In the genomic region with DNA sequence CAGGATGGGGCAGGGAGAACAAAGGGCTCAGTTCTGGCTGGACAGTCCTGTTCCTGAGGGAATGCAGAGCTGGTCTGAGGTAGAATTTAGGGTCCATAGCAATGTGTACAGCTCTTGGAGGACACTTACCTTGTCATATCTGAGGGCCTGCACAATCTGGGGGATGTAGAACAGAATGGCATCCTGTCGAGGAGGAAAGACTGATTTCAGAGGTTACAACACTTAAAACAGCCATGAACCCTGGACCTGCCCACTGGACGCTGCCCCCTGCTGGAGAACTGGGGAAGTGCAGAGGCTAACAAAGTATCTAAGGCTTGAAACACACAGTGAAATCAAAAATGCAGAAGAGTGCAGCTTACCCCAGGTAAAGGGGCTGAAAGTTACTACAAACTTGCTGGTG, we compare ENCODE assay signal across 10 mouse cellular contexts. TPM values are rescaled to one million over a fixed set of nuclear protein-coding genes. Genes with fewer than 3 reads are reported as not detected.
DNase-seq lines count a peak whose midpoint lies in the region; ATAC-seq and TF ChIP-seq lines count a peak whose summit lies in the region.
"Had no signal": no experiment of that assay in that cellular context is flagged by ENCODE, and none has a peak within 500 bp of the region (broad histone marks: within the 10 kb centered on the region; RNA-seq: fewer than 3 reads in every experiment).

No protein-coding gene starts in this region.

- in situ Hi-C loops in ES-E14 (cut with MboI; ENCODE audit: low sequenced_read_pairs in 2 of 2, unreplicated experiment in 2 of 2), result no loop called here

- ATAC-seq in hindbrain, embryonic 11.5 days (ENCODE audit: low FRiP score), result no peak
- no peak for ATAC-seq in hindbrain, embryonic 12.5 days (ENCODE audit: low FRiP score)
- ATAC-seq in midbrain, embryonic 13.5 days, result peak; percentile 58

- H3K4me3 ChIP-seq in hindbrain, embryonic 11.5 days (ENCODE audit: low read depth, low read length), result no peak overlapping the region
- H3K4me3 ChIP-seq in hindbrain, embryonic 12.5 days, result no peak overlapping the region
- no peak overlapping the region for H3K4me3 ChIP-seq in ES-E14 (ENCODE audit: insufficient read depth in 1 of 2, low read depth in 1 of 2, low read length in 2 of 2, poor library complexity in 1 of 2, severe bottlenecking in 1 of 2)
- no peak overlapping the region for H3K4me3 ChIP-seq in midbrain, embryonic 13.5 days (replicated peaks)
- H3K4me3 ChIP-seq: embryonic facial prominence, embryonic 15.5 days; lung, embryonic 15.5 days had no signal

- 10% methylated on average over 2 of the region's 2 CpGs for WGBS in hindbrain, embryonic 11.5 days
- 10% methylated on average over 2 of the region's 2 CpGs for WGBS in hindbrain, embryonic 12.5 days
- WGBS in midbrain, embryonic 13.5 days, result 6% methylated on average over 2 of the region's 2 CpGs

- no peak overlapping the region for H3K27ac ChIP-seq in hindbrain, embryonic 11.5 days (ENCODE audit: low read depth, low read length)
- H3K27ac ChIP-seq in hindbrain, embryonic 12.5 days, result no peak overlapping the region
- H3K27ac ChIP-seq in ES-E14 (ENCODE audit: insufficient read depth, low read depth, low read length, poor library complexity, severe bottlenecking), result no peak overlapping the region
- no peak overlapping the region for H3K27ac ChIP-seq in midbrain, embryonic 13.5 days
- H3K27ac ChIP-seq: embryonic facial prominence, embryonic 15.5 days; lung, embryonic 15.5 days had no signal

- no peaks in the 10 kb centered on the region for H3K27me3 ChIP-seq in hindbrain, embryonic 11.5 days (ENCODE audit: control insufficient read depth, insufficient read depth, low read length)
- H3K27me3 ChIP-seq in hindbrain, embryonic 12.5 days, result no peaks in the 10 kb centered on the region
- no peaks in the 10 kb centered on the region for H3K27me3 ChIP-seq in midbrain, embryonic 13.5 days
- H3K27me3 ChIP-seq: embryonic facial prominence, embryonic 15.5 days; lung, embryonic 15.5 days had no signal

- peak; percentile 87 for DNase-seq in hindbrain, embryonic 11.5 days (ENCODE audit: low spot score)
- DNase-seq in ES-E14 (ENCODE audit: low read depth, low spot score), result peak; percentile 58
- peak; percentile 63 for DNase-seq in cerebellum, adult 11 months
- DNase-seq in forelimb bud, embryonic 11.5 days (ENCODE audit: low read depth, low spot score), result peak; percentile 79
- peak; percentile 75 to 78 for DNase-seq in layer of hippocampus, postnatal 10 days (ENCODE audit: low spot score in 2 of 2)
- DNase-seq in testis, postnatal 14 days (ENCODE audit: low spot score), result peak; percentile 55

- H3K4me1 ChIP-seq in hindbrain, embryonic 11.5 days (replicated peaks; ENCODE audit: control insufficient read depth, insufficient read depth, low read length), result no peaks in the 10 kb centered on the region
- no peaks in the 10 kb centered on the region for H3K4me1 ChIP-seq in hindbrain, embryonic 12.5 days
- H3K4me1 ChIP-seq in ES-E14 (ENCODE audit: control insufficient read depth in 2 of 2, insufficient read depth in 2 of 2, low read length in 2 of 2, poor library complexity in 1 of 2), result no peaks in the 10 kb centered on the region
- H3K4me1 ChIP-seq in midbrain, embryonic 13.5 days (replicated peaks), result no peaks in the 10 kb centered on the region
- H3K4me1 ChIP-seq: embryonic facial prominence, embryonic 15.5 days; lung, embryonic 15.5 days had no signal

- H3K9me3 ChIP-seq in hindbrain, embryonic 11.5 days (ENCODE audit: control insufficient read depth, low read length), result no peaks in the 10 kb centered on the region
- H3K9me3 ChIP-seq in hindbrain, embryonic 12.5 days (replicated peaks), result no peaks in the 10 kb centered on the region
- no peaks in the 10 kb centered on the region for H3K9me3 ChIP-seq in ES-E14 (ENCODE audit: control insufficient read depth, insufficient read depth, low read depth, low read length)
- H3K9me3 ChIP-seq in midbrain, embryonic 13.5 days, result no peaks in the 10 kb centered on the region
- H3K9me3 ChIP-seq: embryonic facial prominence, embryonic 15.5 days; lung, embryonic 15.5 days had no signal

- H3K9ac ChIP-seq in hindbrain, embryonic 11.5 days (ENCODE audit: low read depth, low read length), result no peak overlapping the region
- no peak overlapping the region for H3K9ac ChIP-seq in hindbrain, embryonic 12.5 days
- no peak overlapping the region for H3K9ac ChIP-seq in ES-E14 (ENCODE audit: insufficient read depth, low read depth, low read length, poor library complexity, severe bottlenecking)
- H3K9ac ChIP-seq in midbrain, embryonic 13.5 days (replicated peaks), result no peak overlapping the region
- H3K9ac ChIP-seq: embryonic facial prominence, embryonic 15.5 days; lung, embryonic 15.5 days had no signal

- H3K36me3 ChIP-seq in hindbrain, embryonic 11.5 days (ENCODE audit: control insufficient read depth, insufficient read depth, low read length), result 0 out of 2 replicates have a peak, but pooled peaks cover 2% of the 10 kb centered on the region
- peaks cover 72% of the 10 kb centered on the region for H3K36me3 ChIP-seq in hindbrain, embryonic 12.5 days
- H3K36me3 ChIP-seq in ES-E14 (ENCODE audit: control insufficient read depth, insufficient read depth, low read length, poor library complexity, severe bottlenecking), result peaks cover 21% of the 10 kb centered on the region
- H3K36me3 ChIP-seq in midbrain, embryonic 13.5 days, result peaks cover 79% of the 10 kb centered on the region

- no peak overlapping the region for H3K4me2 ChIP-seq in hindbrain, embryonic 11.5 days (replicated peaks; ENCODE audit: low read depth, low read length)
- H3K4me2 ChIP-seq in hindbrain, embryonic 12.5 days (replicated peaks), result no peak overlapping the region
- no peak overlapping the region for H3K4me2 ChIP-seq in midbrain, embryonic 13.5 days (replicated peaks)
- H3K4me2 ChIP-seq: embryonic facial prominence, embryonic 15.5 days; lung, embryonic 15.5 days had no signal

TF ChIP-seq in ES-E14, 5 proteins besides CTCF, POLR2A, EP300 and RAD21:
- TF ChIP-seq CHD2 (IDR thresholded peaks at IDR 0.05; ENCODE audit: low read depth, low read length) (no peak), ZC3H11A (IDR thresholded peaks at IDR 0.05; ENCODE audit: borderline replicate concordance, low read depth, low read length) (peak; percentile 37; the same call in 1 of the 2 replicates)

RNA-seq across cellular contexts. Expression of a gene that starts 16.9 kb away (rescaled TPM):
- 5.7 and 7.7 TPM in 2 replicates for polyA plus RNA-seq in hindbrain, embryonic 11.5 days (2014; fragmentation: Nextera tagmentation; extraction: Ambion mirVana)
- polyA plus RNA-seq in hindbrain, embryonic 12.5 days (2016; fragmentation: Nextera tagmentation; extraction: Ambion mirVana), result 19.6 and 23.0 TPM in 2 replicates
- 45.1 and 68.6 TPM in 2 replicates for total RNA-seq in ES-E14 (2012; rRNA removed)
- total RNA-seq in layer of hippocampus, postnatal 10 days (2021), result 100 to 1,000 TPM; 103 to 127 TPM
- 24.1 and 28.1 TPM in 2 replicates for polyA plus RNA-seq in midbrain, embryonic 13.5 days (2015; fragmentation: Nextera tagmentation; extraction: Ambion mirVana)

RNA-seq across cellular contexts. Expression of a gene that starts 38.4 kb away (rescaled TPM):
- polyA plus RNA-seq in hindbrain, embryonic 11.5 days (2014; fragmentation: Nextera tagmentation; extraction: Ambion mirVana), result 0.24 and 0.74 TPM in 2 replicates
- polyA plus RNA-seq in hindbrain, embryonic 12.5 days (2016; fragmentation: Nextera tagmentation; extraction: Ambion mirVana), result 0.33 and 0.43 TPM in 2 replicates
- 0.09 TPM in 1 of 2 replicates, not detected in the other for total RNA-seq in ES-E14 (2012; rRNA removed)
- total RNA-seq in layer of hippocampus, postnatal 10 days (2021), result 1 to 10 TPM in 1 of 2 experiments, under 1 TPM in 1; 0.73 to 1.8 TPM
- polyA plus RNA-seq in midbrain, embryonic 13.5 days (2015; fragmentation: Nextera tagmentation; extraction: Ambion mirVana), result 1.1 and 2.2 TPM in 2 replicates

RNA-seq across cellular contexts. Expression of a gene that starts 59.4 kb away (rescaled TPM):
- polyA plus RNA-seq in hindbrain, embryonic 11.5 days (2014; fragmentation: Nextera tagmentation; extraction: Ambion mirVana), result 7.9 and 8.7 TPM in 2 replicates
- 12.3 and 13.8 TPM in 2 replicates for polyA plus RNA-seq in hindbrain, embryonic 12.5 days (2016; fragmentation: Nextera tagmentation; extraction: Ambion mirVana)
- total RNA-seq in ES-E14 (2012; rRNA removed), result 35.0 and 35.9 TPM in 2 replicates
- total RNA-seq in layer of hippocampus, postnatal 10 days (2021), result 1 to 10 TPM; 6.1 to 6.2 TPM
- polyA plus RNA-seq in midbrain, embryonic 13.5 days (2015; fragmentation: Nextera tagmentation; extraction: Ambion mirVana), result 13.2 and 13.6 TPM in 2 replicates
